Mouse (Mus musculus) small intestine, adult 2 months (tissue): ENCODE data around the gene Lrrc27. TPM values are rescaled to one million over a fixed set of nuclear protein-coding genes. Genes with fewer than 3 reads are reported as not detected.

Source experiments
- H3K27ac ChIP-seq: fragments of 200-500 bp; 2 replicates; pipeline ENCODE4 v1.5.1; 2012; ENCODE audit warnings: low read depth, low read length, control low read depth, inconsistent platforms; ENCODE audit not compliant: insufficient read depth
- H3K27me3 ChIP-seq: fragments of 200-500 bp; 2 replicates; pipeline ENCODE4 v1.6.1; 2012; ENCODE audit warnings: mild to moderate bottlenecking, moderate library complexity, low read length, inconsistent platforms; ENCODE audit not compliant: control insufficient read depth, insufficient read depth
- H3K36me3 ChIP-seq: fragments of 200-500 bp; 2 replicates; pipeline ENCODE4 v1.6.1; 2012; ENCODE audit warnings: mild to moderate bottlenecking, low read length, control low read depth, inconsistent platforms; ENCODE audit not compliant: control insufficient read depth, insufficient read depth
- H3K4me1 ChIP-seq: fragments of 200-500 bp; 2 replicates; pipeline ENCODE4 v1.6.1; 2012; ENCODE audit warnings: low read length, inconsistent platforms, mixed read lengths; ENCODE audit not compliant: control insufficient read depth, insufficient read depth, insufficient read length
- H3K4me3 ChIP-seq: fragments of 200-500 bp; 2 replicates; pipeline ENCODE4 v1.5.1; 2012; ENCODE audit warnings: low read depth, mild to moderate bottlenecking, control low read depth, inconsistent platforms, low read length, moderate library complexity
- CTCF ChIP-seq: fragments of 200-500 bp; IDR thresholded peaks from 2 replicates; pipeline ENCODE4 v1.5.1; 2012; ENCODE audit warnings: low read depth, mild to moderate bottlenecking, control low read depth, inconsistent platforms, low read length, moderate library complexity, mixed read lengths; ENCODE audit not compliant: insufficient replicate concordance, insufficient read length; ENCODE audit errors: extremely low read depth
- POLR2A ChIP-seq: fragments of 200-500 bp; IDR thresholded peaks from 2 replicates; pipeline ENCODE4 v1.6.1; 2012; ENCODE audit warnings: low read depth, mild to moderate bottlenecking, control low read depth, inconsistent platforms, low read length, moderate library complexity
- WGBS: fragments of 180-500 bp; shearing (Covaris S2); methylation state at CpG from one replicate; pipeline ENCODE4 v1.1.7; 2018; 5-methylcytosine and 5-hydroxymethylcytosine counted together
- polyA plus RNA-seq: library from polyadenylated mRNA; depleted of rRNA; stranded (reverse); fragments of >200 nt; gene quantifications from 2 replicates; pipeline ENCODE4 v1.2.3, GENCODE M21; 2012

The Lrrc27 gene
- polyA plus RNA-seq, 1 experiment: 1.3 TPM

DNA sequence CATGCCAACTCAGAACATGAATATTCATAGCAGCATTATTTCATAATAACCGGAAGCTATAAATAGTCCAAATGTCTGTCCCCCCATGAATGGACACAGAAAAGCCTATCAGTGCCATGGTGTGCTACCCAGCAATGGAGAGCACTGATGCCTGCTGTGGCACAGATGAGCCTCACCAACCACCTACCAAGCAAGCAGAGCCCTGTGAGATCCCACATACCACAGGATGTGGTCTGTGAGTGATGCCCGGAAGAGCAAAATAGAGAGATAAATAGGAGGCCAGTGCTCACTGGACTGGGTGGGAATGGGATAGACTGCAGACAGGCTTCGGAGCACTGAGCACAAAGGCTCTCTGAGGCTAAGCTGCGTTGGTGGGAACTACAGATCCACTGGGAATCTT, 15.8 kb upstream of the Lrrc27 start:
- peaks cover 6% of the 10 kb centered on the region for H3K27me3 ChIP-seq
- H3K4me1 ChIP-seq: no peaks in the 10 kb centered on the region
- H3K4me3 ChIP-seq: no peak overlapping the region
- H3K36me3 ChIP-seq: no peaks in the 10 kb centered on the region
- H3K27ac ChIP-seq: no peak overlapping the region
- WGBS: 69% methylated on average over 4 of the region's 4 CpGs
- TF ChIP-seq CTCF (no peak), POLR2A (no peak)

DNA sequence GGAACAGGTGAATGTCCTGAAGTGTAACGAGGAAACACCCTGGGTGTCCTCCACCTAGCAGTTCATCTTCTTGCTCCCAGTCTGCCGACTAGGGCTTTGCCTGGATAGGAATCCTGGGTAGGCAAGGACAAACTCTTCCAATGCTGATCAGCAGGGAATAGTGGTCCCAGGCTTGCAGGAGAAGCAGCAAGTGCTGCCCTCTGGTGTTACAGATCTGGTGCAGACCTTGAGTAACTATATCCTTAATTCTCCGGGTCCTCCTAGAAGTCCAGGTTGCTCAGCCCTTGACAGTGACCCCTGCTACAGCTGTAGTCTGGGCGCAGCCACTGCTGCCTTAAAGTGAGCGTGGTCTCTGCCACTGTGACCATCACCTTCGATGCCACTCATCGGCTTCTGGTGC, 12.7 kb upstream of the Lrrc27 start:
- no peaks in the 10 kb centered on the region for H3K36me3 ChIP-seq
- WGBS: 27% methylated on average over 7 of the region's 7 CpGs
- TF ChIP-seq POLR2A (no peak), CTCF (peak; percentile 69; the same call in 1 of the 2 replicates)

GRCm38 (mm10) chr7:139201209-139201608, 11.6 kb upstream of the Lrrc27 start:
- WGBS: 52% methylated on average over 6 of the region's 6 CpGs
- Histone ChIP-seq H3K27me3 (peaks cover 6% of the 10 kb centered on the region), H3K27ac (no peak overlapping the region), H3K4me1 (no peaks in the 10 kb centered on the region), H3K36me3 (no peaks in the 10 kb centered on the region), H3K4me3 (no peak overlapping the region)
- TF ChIP-seq CTCF: no peak

More for the DNA sequence above, 12.7 kb upstream of the Lrrc27 start:
- Histone ChIP-seq H3K4me3 (no peak overlapping the region), H3K4me1 (no peaks in the 10 kb centered on the region), H3K27ac (no peak overlapping the region), H3K27me3 (peaks cover 6% of the 10 kb centered on the region)

DNA sequence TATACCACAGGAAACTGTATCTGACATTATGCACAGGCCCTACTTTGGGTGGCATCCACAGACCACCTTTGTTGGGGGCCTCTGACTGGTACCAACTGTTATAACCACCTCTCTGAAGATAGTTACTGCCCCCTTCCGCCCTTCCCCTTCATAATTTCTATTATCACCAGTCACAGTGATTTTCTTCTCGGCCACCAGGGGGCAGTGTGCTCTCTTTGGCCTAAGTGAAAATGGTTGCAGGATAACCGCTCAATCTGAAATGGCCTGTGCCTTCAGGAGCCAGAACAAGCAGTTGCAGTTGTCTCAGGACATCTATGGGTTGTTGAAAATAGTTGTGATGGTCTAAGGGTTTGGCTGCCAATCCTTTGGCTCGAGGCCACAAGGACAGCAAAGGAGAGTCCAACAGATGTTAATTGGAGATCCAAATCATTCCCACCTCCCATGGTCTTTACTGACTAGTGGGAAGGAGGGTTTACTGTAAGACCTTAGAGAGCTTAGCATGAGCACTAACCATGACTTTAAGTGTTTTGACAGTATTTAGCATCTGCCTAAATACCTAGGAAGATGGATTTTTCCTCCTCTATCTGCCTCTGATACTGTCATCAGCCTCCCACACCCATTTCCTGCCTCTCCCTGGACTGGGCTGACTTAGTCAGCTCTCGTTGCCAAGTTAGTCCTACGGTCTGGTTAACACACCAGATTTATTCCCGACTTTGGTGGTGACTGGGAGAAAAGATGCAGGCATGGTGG, 4.6 kb upstream of the Lrrc27 start:
- Histone ChIP-seq H3K36me3 (no peaks in the 10 kb centered on the region), H3K4me3 (no peak overlapping the region), H3K27me3 (no peaks in the 10 kb centered on the region), H3K4me1 (peaks cover 3% of the 10 kb centered on the region; the same call in 1 of the 2 replicates), H3K27ac (no peak overlapping the region)
- WGBS: 19% methylated on average over 7 of the region's 7 CpGs
- peak; percentile 77; the same call in 1 of the 2 replicates for TF ChIP-seq CTCF
- no peak for TF ChIP-seq POLR2A

DNA sequence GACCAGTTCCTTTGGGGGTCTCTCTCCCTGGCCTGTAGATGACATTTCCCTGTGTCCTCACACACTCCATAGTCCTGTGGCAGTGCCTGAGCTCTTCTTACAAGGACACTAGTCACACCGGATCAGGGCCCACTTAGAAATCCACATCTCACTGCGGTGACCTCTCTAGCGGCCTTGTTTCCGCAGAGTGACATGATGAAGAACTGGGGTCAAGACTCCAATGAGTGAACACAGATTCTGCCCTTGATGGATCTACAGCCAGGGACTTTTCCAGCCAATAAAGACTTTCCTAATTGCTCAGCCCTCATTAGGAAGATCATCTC, 4.1 kb upstream of the Lrrc27 start:
- no peak overlapping the region for H3K27ac ChIP-seq
- TF ChIP-seq CTCF (no peak), POLR2A (no peak)
- peaks cover 6% of the 10 kb centered on the region; the same call in 1 of the 2 replicates for H3K4me1 ChIP-seq
- no peak overlapping the region for H3K4me3 ChIP-seq
- no peaks in the 10 kb centered on the region for H3K27me3 ChIP-seq
- no peaks in the 10 kb centered on the region for H3K36me3 ChIP-seq
- 93% methylated on average over 4 of the region's 4 CpGs for WGBS

GRCm38 (mm10) chr7:139211761-139212160, 1.0 kb upstream of the Lrrc27 start:
- H3K36me3 ChIP-seq: no peaks in the 10 kb centered on the region
- H3K27ac ChIP-seq: no peak overlapping the region
- WGBS: 93% methylated on average over 6 of the region's 6 CpGs
- peaks cover 6% of the 10 kb centered on the region; the same call in 1 of the 2 replicates for H3K4me1 ChIP-seq
- no peak for TF ChIP-seq CTCF
- no peak for TF ChIP-seq POLR2A
- no peak overlapping the region for H3K4me3 ChIP-seq
- no peaks in the 10 kb centered on the region for H3K27me3 ChIP-seq

DNA sequence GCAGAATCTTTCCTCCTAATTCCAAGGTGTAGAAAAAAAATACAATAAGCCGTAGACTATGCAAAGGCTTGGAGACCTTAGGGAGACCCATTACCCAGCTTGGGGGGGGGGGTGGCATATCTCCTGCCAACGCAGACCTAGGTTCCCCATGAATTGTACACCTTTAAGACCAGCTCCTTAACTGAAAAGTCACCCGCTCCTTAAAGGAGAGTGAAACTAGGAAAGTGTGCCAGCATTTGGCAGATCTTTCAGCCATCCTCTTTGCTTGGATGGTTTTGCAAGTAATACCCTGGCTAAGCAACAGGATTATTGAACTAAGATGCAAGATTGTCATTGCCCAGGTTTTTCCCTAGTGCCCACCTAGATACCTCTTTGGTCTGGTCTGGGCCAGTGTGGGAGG, 963 bp downstream of the Lrrc27 start:
- no peak for TF ChIP-seq CTCF
- TF ChIP-seq POLR2A: no peak
- Histone ChIP-seq H3K27me3 (no peaks in the 10 kb centered on the region), H3K36me3 (no peaks in the 10 kb centered on the region), H3K4me1 (peaks cover 6% of the 10 kb centered on the region; the same call in 1 of the 2 replicates), H3K4me3 (no peak overlapping the region), H3K27ac (no peak overlapping the region)
- 47% methylated on average over 3 of the region's 3 CpGs for WGBS
